Mouse (Mus musculus): ENCODE measurements around the gene Eif3b.

Gene Eif3b

GRCm38 (mm10) chr5:140418489-140419441 lies at the start of gene Eif3b:
Gene Eif3b (plus strand): TSS chr5:140419328.
- peak; percentile 91 for DNase-seq

GRCm38 (mm10) chr5:140369466-140369865 lies 49.7 kb upstream of the Eif3b start:
- DNase-seq, result no peak

GRCm38 (mm10) chr5:140370446-140371254 lies 48.5 kb upstream of the Eif3b start:
- no peak for DNase-seq

- DNase-seq, result no peak
Measured at GRCm38 (mm10) chr5:140371671-140372070, 47.5 kb upstream of the Eif3b start.

GRCm38 (mm10) chr5:140373711-140374110 lies 45.4 kb upstream of the Eif3b start:
- no peak for DNase-seq

GRCm38 (mm10) chr5:140374226-140374625 lies 44.9 kb upstream of the Eif3b start:
- no peak for DNase-seq

GRCm38 (mm10) chr5:140375249-140375829 lies 43.8 kb upstream of the Eif3b start:
- DNase-seq, result no peak

- DNase-seq, result no peak
Measured at GRCm38 (mm10) chr5:140378121-140378853, 40.8 kb upstream of the Eif3b start.

- DNase-seq, result no peak
Measured at GRCm38 (mm10) chr5:140379299-140379698, 39.8 kb upstream of the Eif3b start.

GRCm38 (mm10) chr5:140381156-140381555 lies 38.0 kb upstream of the Eif3b start:
- no peak for DNase-seq

- DNase-seq, result no peak
Measured at GRCm38 (mm10) chr5:140382688-140383087, 36.4 kb upstream of the Eif3b start.

- no peak for DNase-seq
Measured at GRCm38 (mm10) chr5:140383559-140383958, 35.6 kb upstream of the Eif3b start.

- DNase-seq, result no peak
Measured at GRCm38 (mm10) chr5:140384462-140384861, 34.7 kb upstream of the Eif3b start.

GRCm38 (mm10) chr5:140387236-140387635 lies 31.9 kb upstream of the Eif3b start:
- no peak for DNase-seq

GRCm38 (mm10) chr5:140387816-140388510 lies 31.2 kb upstream of the Eif3b start:
- no peak for DNase-seq

GRCm38 (mm10) chr5:140388588-140389576 lies 30.2 kb upstream of the Eif3b start, which contains the start of gene Snx8:
Gene Snx8 (minus strand): TSS chr5:140389262.
- peak; percentile 89 for DNase-seq

GRCm38 (mm10) chr5:140389647-140390046 lies 29.5 kb upstream of the Eif3b start:
- DNase-seq, result no peak

- DNase-seq, result no peak
Measured at GRCm38 (mm10) chr5:140391435-140391834, 27.7 kb upstream of the Eif3b start.

GRCm38 (mm10) chr5:140391981-140392380 lies 27.1 kb upstream of the Eif3b start:
- no peak for DNase-seq

- DNase-seq, result no peak
Measured at GRCm38 (mm10) chr5:140392701-140393100, 26.4 kb upstream of the Eif3b start.

Measured in cerebellum, adult 8-10 months (tissue).